Mouse (Mus musculus) hindbrain, embryonic 14.5 days (tissue): ENCODE measurements at regions not wholly inside any gene's neighbourhood (a gene's known extent, or its start where the extent isn't known, plus 50 kb on each side); places are given as distances from the start of the nearest gene placed in this dataset.

ENCODE experiments used
- ATAC-seq: fragments of 200-750 bp; cut with Nextera tagmentation; 2 replicates; pipeline ENCODE4 v1.8.0; 2017; ENCODE audit warnings: moderate number of reproducible peaks, mild to moderate bottlenecking, moderate TSS enrichment, moderate library complexity; ENCODE audit not compliant: low FRiP score
- DNase-seq: peaks from one replicate; pipeline ENCODE4 v3.0.0-alpha.2; 2015; ENCODE audit warnings: low spot score
- H3K27ac ChIP-seq: fragments of 300-500 bp; sonication (generic); 2 replicates; pipeline ENCODE4 v1.5.1; 2014; ENCODE audit warnings: mild to moderate bottlenecking, moderate library complexity
- H3K27me3 ChIP-seq: fragments of 300-500 bp; sonication (generic); 2 replicates; pipeline ENCODE4 v1.6.1; 2014; ENCODE audit warnings: mild to moderate bottlenecking, low read length, mixed read lengths; ENCODE audit not compliant: control insufficient read depth, insufficient read depth
- H3K36me3 ChIP-seq: fragments of 300-500 bp; sonication (generic); replicated peaks from 2 replicates; pipeline ENCODE4 v1.6.1; 2014; ENCODE audit not compliant: control insufficient read depth, insufficient read depth
- H3K4me1 ChIP-seq: fragments of 300-500 bp; sonication (generic); replicated peaks from 2 replicates; pipeline ENCODE4 v1.6.1; 2014; ENCODE audit warnings: antibody characterized with exemption, low read length, mixed read lengths; ENCODE audit not compliant: control insufficient read depth, insufficient read depth
- H3K4me2 ChIP-seq: fragments of 300-500 bp; sonication (generic); replicated peaks from 2 replicates; pipeline ENCODE4 v1.6.1; 2014; ENCODE audit warnings: mild to moderate bottlenecking, moderate library complexity
- H3K4me3 ChIP-seq: fragments of 300-500 bp; sonication (generic); replicated peaks from 2 replicates; pipeline ENCODE4 v1.5.1; 2014; ENCODE audit warnings: mild to moderate bottlenecking, low read length
- H3K9ac ChIP-seq: fragments of 300-500 bp; sonication (generic); 2 replicates; pipeline ENCODE4 v1.6.1; 2014
- H3K9me3 ChIP-seq: fragments of 300-500 bp; sonication (generic); 2 replicates; pipeline ENCODE4 v1.6.1; 2016; ENCODE audit warnings: low read length; ENCODE audit not compliant: control insufficient read depth
- WGBS: fragments of 180-500 bp; shearing (Covaris S2); extraction: QIAGEN DNeasy Blood & Tissue Kit; methylation state at CpG from one replicate; pipeline ENCODE4 v1.1.7; 2014; 5-methylcytosine and 5-hydroxymethylcytosine counted together

- ATAC-seq: no peak
- Histone ChIP-seq H3K36me3 (no peaks in the 10 kb centered on the region), H3K9ac (no peak overlapping the region), H3K4me1 (no peaks in the 10 kb centered on the region), H3K27me3 (no peaks in the 10 kb centered on the region), H3K9me3 (no peaks in the 10 kb centered on the region), H3K27ac (no peak overlapping the region), H3K4me3 (no peak overlapping the region), H3K4me2 (no peak overlapping the region)
- 94% methylated on average over 2 of the region's 2 CpGs for WGBS
- no peak for DNase-seq
These were observed 85.6 kb downstream of the Car2 start for GRCm38 (mm10) chr3:14971647-14972046.

DNA sequence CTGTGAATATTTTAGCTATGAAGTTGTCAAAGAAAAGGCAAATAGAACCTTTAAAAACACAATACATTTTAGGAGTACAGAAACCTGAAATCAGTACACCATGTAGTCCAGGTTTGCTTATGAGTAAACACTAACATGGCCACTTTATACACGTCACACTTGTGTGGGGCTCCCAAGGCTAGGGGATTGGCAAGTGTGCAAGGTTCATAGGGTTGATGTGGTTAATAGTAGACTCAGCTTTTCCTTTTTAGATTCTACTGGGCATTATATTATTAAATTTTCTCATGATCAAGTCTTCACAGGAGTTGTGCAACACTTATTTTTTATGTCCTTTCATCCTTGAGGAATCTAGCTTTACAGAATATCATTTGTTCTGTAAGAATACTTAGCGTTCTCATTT is 88.7 kb downstream of the Car2 start:
- ATAC-seq (no peak), DNase-seq (no peak)
- Histone ChIP-seq H3K9me3 (no peaks in the 10 kb centered on the region), H3K27me3 (no peaks in the 10 kb centered on the region), H3K27ac (no peak overlapping the region), H3K4me3 (no peak overlapping the region), H3K9ac (no peak overlapping the region), H3K4me1 (no peaks in the 10 kb centered on the region), H3K36me3 (no peaks in the 10 kb centered on the region), H3K4me2 (no peak overlapping the region)
- 91% methylated on average over 2 of the region's 2 CpGs for WGBS

DNA sequence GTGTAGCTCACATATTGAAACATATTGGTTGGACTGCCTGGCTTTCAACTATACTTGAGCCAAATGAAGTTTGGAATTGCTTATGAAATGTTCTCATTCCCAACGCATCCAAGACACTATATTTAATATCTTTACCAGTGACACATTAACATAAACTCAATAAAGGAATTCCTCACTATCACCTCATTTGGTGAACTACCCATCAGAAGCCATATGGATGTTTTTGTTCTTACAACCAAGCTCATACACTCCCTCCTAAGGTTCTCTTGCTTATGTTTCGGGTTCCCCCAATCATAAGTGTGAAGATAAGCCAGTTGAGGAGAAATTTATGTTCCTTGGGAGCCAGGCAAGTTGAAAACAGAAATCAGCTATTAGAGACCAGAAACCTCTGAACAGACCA is 89.1 kb downstream of the Car2 start:
- no peaks in the 10 kb centered on the region for H3K4me1 ChIP-seq

DNA sequence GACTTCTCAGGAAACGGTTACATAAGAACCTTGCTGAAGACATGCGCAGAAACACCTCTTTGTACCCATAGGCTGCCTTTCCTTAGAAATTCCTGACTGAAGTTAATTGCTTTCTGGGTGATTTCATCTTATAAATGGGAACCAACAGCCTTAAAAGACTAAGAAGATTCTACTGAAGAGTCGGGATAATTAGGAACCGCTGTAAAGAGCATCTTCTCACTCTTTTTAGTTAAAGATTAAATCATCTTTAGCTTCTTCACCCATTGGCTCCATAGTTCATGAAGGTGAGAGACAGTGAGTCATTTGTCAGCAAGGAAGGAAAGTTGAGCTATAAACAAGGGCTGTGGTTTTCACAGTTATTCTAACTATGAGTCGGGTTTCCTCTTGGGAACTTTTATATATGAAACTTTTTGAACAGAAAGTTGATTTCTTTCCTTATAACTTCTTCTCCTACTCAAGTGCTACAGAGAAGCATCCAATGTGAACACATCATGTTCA is 93.1 kb downstream of the Car2 start:
- Histone ChIP-seq H3K9ac (no peak overlapping the region), H3K27me3 (no peaks in the 10 kb centered on the region), H3K4me2 (no peak overlapping the region), H3K4me3 (no peak overlapping the region), H3K27ac (no peak overlapping the region), H3K36me3 (no peaks in the 10 kb centered on the region), H3K4me1 (no peaks in the 10 kb centered on the region), H3K9me3 (no peaks in the 10 kb centered on the region)
- no peak for DNase-seq
- WGBS: 57% methylated on average over 5 of the region's 5 CpGs
- no peak for ATAC-seq

More for the DNA sequence above, 89.1 kb downstream of the Car2 start:
- DNase-seq: no peak
- no peaks in the 10 kb centered on the region for H3K9me3 ChIP-seq
- no peaks in the 10 kb centered on the region for H3K36me3 ChIP-seq
- ATAC-seq: no peak
- H3K4me2 ChIP-seq: no peak overlapping the region
- H3K4me3 ChIP-seq: no peak overlapping the region
- no peaks in the 10 kb centered on the region for H3K27me3 ChIP-seq
- 94% methylated on average over 2 of the region's 2 CpGs for WGBS
- no peak overlapping the region for H3K27ac ChIP-seq
- H3K9ac ChIP-seq: no peak overlapping the region

DNA sequence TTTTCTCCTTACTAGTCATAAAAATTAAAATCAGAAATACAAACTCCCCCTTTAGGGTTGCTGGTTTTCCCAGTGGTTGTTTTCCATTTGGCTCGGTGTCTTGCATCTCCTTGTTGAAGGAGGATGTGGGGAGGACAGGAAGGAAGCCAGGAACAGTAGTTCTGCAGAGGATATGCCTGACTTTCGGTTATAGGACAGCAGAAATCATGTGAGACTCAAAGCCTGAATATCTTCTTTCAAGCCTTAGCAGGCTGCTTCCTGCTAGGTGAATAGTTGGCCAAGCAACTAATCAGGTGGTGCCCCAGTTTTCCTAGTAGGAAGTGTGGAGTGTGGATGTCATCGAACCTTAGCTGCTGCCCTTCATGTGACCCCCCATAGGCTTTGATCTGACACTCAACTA is 103.6 kb downstream of the Car2 start:
- Histone ChIP-seq H3K9ac (no peak overlapping the region), H3K4me1 (no peaks in the 10 kb centered on the region), H3K9me3 (no peaks in the 10 kb centered on the region), H3K27me3 (no peaks in the 10 kb centered on the region), H3K27ac (no peak overlapping the region), H3K36me3 (no peaks in the 10 kb centered on the region), H3K4me2 (no peak overlapping the region), H3K4me3 (no peak overlapping the region)
- DNase-seq (no peak), ATAC-seq (no peak)
- WGBS: 83% methylated on average over 3 of the region's 3 CpGs

DNA sequence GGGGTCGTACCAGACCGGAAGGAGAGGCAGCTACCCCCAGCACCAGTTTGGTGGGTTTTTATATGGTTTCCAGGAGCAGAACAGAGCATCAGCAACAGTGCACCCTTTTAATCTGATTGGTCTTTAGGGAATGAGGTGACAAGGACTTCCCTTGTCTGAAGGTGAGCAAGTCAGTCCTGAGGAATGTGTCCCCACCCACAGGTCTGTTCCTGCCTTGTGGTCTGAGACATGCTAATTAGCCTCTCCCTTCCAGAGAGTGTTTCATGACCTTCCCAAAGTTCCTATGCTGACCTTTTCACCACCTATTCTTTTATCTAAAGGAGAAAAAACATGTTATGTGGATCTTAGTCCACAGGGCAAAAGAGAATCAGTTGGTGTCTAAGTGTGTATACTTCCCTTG is 107.9 kb downstream of the Car2 start:
- 87% methylated on average over 2 of the region's 2 CpGs for WGBS
- no peak overlapping the region for H3K4me3 ChIP-seq
- no peaks in the 10 kb centered on the region for H3K36me3 ChIP-seq
- no peak for ATAC-seq
- no peaks in the 10 kb centered on the region for H3K27me3 ChIP-seq
- no peaks in the 10 kb centered on the region for H3K9me3 ChIP-seq
- no peak overlapping the region for H3K9ac ChIP-seq
- no peaks in the 10 kb centered on the region for H3K4me1 ChIP-seq
- DNase-seq: no peak
- no peak overlapping the region for H3K4me2 ChIP-seq
- H3K27ac ChIP-seq: no peak overlapping the region

- Histone ChIP-seq H3K4me2 (no peak overlapping the region), H3K9ac (no peak overlapping the region), H3K4me3 (no peak overlapping the region)
These were observed 111.2 kb downstream of the Car2 start for GRCm38 (mm10) chr3:14997241-14997640.

GRCm38 (mm10) chr3:14998521-14998920 is 112.4 kb downstream of the Car2 start:
- WGBS: 43% methylated on average over 2 of the region's 2 CpGs
- H3K9ac ChIP-seq: no peak overlapping the region
- DNase-seq (no peak), ATAC-seq (no peak)
- H3K9me3 ChIP-seq: no peaks in the 10 kb centered on the region
- no peaks in the 10 kb centered on the region for H3K27me3 ChIP-seq
- no peak overlapping the region for H3K27ac ChIP-seq
- H3K36me3 ChIP-seq: no peaks in the 10 kb centered on the region
- H3K4me3 ChIP-seq: no peak overlapping the region
- 0 out of 2 replicates have a peak, but pooled peaks cover 2% of the 10 kb centered on the region for H3K4me1 ChIP-seq
- no peak overlapping the region for H3K4me2 ChIP-seq

More at GRCm38 (mm10) chr3:14997241-14997640, 111.2 kb downstream of the Car2 start:
- Histone ChIP-seq H3K36me3 (no peaks in the 10 kb centered on the region), H3K9me3 (no peaks in the 10 kb centered on the region), H3K27me3 (no peaks in the 10 kb centered on the region), H3K27ac (no peak overlapping the region), H3K4me1 (no peaks in the 10 kb centered on the region)
- DNase-seq: no peak
- no peak for ATAC-seq
- WGBS: 87% methylated on average over 3 of the region's 3 CpGs

DNA sequence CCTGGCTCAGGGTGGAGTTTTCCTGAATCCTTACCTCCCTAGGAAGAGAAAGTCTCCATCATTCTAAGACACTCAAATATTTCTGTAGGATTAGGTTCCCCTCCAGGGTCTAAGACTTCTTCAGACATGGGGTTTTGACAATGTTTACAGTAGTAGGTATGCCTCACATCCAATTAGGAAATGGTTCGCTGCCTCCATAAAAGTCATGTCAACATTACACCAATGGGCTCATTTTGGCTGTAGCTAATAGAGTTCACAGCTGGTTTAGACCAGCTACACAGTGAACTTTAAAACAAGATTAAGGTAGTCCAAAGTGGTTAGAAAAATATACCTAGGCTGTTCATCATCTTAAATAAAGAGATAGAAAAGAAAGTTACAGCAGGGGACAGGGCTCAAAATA is 113.3 kb downstream of the Car2 start:
- Histone ChIP-seq H3K4me2 (no peak overlapping the region), H3K9ac (no peak overlapping the region), H3K9me3 (no peaks in the 10 kb centered on the region), H3K27me3 (no peaks in the 10 kb centered on the region), H3K4me1 (0 out of 2 replicates have a peak, but pooled peaks cover 2% of the 10 kb centered on the region), H3K27ac (no peak overlapping the region), H3K4me3 (no peak overlapping the region), H3K36me3 (no peaks in the 10 kb centered on the region)
- ATAC-seq (no peak), DNase-seq (no peak)
- 87% methylated on average over 1 of the region's 1 CpGs for WGBS

DNA sequence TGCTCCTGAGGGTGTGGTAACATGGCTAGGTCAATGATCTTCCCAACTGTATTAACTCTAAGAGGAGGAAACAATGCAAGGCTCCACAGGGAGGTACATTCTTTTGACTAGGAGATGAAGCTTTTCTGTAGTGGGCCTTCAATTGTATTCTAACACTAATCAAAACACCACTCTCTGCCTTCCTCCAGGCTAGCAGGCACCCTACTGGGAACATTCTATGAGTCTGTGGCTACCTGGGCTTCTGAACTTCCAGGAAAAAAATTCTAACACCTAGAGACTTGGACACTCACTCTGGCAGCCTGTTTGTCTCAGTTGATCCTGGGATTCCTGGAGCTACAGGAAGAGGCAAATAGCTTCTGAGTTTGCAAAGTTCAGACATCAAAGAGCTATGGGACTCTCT is 113.8 kb downstream of the Car2 start:
- DNase-seq (no peak), ATAC-seq (no peak)
- Histone ChIP-seq H3K27me3 (no peaks in the 10 kb centered on the region), H3K27ac (no peak overlapping the region), H3K4me3 (no peak overlapping the region), H3K9ac (no peak overlapping the region), H3K4me1 (0 out of 2 replicates have a peak, but pooled peaks cover 2% of the 10 kb centered on the region), H3K4me2 (no peak overlapping the region), H3K36me3 (no peaks in the 10 kb centered on the region), H3K9me3 (no peaks in the 10 kb centered on the region)
